In genomic region chr2:168003431-168003830, GRCm38 (mm10) we compare ENCODE assay signal across 8 mouse cellular contexts. TPM values are rescaled to one million over a fixed set of nuclear protein-coding genes. Genes with fewer than 3 reads are reported as not detected.
A peak's percentile ranks its signal among the peaks of the same experiment; 100 is the strongest.
DNase-seq lines count a peak whose midpoint lies in the region; ATAC-seq and TF ChIP-seq lines count a peak whose summit lies in the region.

No protein-coding gene starts in this region.

- no peak for DNase-seq in limb, embryonic 10.5 days (ENCODE audit: low spot score)
- DNase-seq in MN1 (ENCODE audit: low spot score), result peak; percentile 83
- no peak for DNase-seq in liver, embryonic 14.5 days (ENCODE audit: low read depth in 3 of 3, low spot score in 3 of 3)
- DNase-seq in thymus, postnatal 36 days, result no peak
- DNase-seq in spleen, postnatal 36 days (ENCODE audit: low spot score in 2 of 2), result no peak
- no peak for DNase-seq in left cerebral cortex, postnatal 25 days (ENCODE audit: low spot score in 2 of 2)

- no peaks in the 10 kb centered on the region for H3K27me3 ChIP-seq in limb, embryonic 12.5 days
- no peaks in the 10 kb centered on the region for H3K27me3 ChIP-seq in limb, embryonic 10.5 days (ENCODE audit: low read depth, poor library complexity, severe bottlenecking)
- no peaks in the 10 kb centered on the region for H3K27me3 ChIP-seq in intestine, embryonic 16.5 days (replicated peaks; ENCODE audit: control insufficient read depth, insufficient read depth, low read length)
- H3K27me3 ChIP-seq in liver, embryonic 14.5 days (ENCODE audit: control insufficient read depth, insufficient read depth, low read length), result no peaks in the 10 kb centered on the region

- no peaks in the 10 kb centered on the region for H3K36me3 ChIP-seq in limb, embryonic 12.5 days
- H3K36me3 ChIP-seq in limb, embryonic 10.5 days, result no peaks in the 10 kb centered on the region
- no peaks in the 10 kb centered on the region; the same call in 1 of the 2 replicates for H3K36me3 ChIP-seq in intestine, embryonic 16.5 days (ENCODE audit: control insufficient read depth, insufficient read depth, low read length)
- no peaks in the 10 kb centered on the region for H3K36me3 ChIP-seq in liver, embryonic 14.5 days (replicated peaks; ENCODE audit: control insufficient read depth, insufficient read depth, low read depth)

- ATAC-seq in limb, embryonic 12.5 days (ENCODE audit: insufficient number of reproducible peaks, insufficient read depth, low FRiP score, low TSS enrichment, low read depth), result 0 out of 2 replicates have a peak, but pooled peaks have one; percentile 27
- ATAC-seq in intestine, embryonic 16.5 days, result peak; percentile 8; the same call in 1 of the 2 replicates
- 0 out of 2 replicates have a peak, but pooled peaks have one; percentile 5 for ATAC-seq in liver, embryonic 14.5 days (ENCODE audit: insufficient read depth)

- no peak overlapping the region for H3K9ac ChIP-seq in limb, embryonic 12.5 days (replicated peaks)
- H3K9ac ChIP-seq in intestine, embryonic 16.5 days (ENCODE audit: low read depth, low read length), result peak overlapping the region; percentile 41; the same call in 1 of the 2 replicates
- H3K9ac ChIP-seq in liver, embryonic 14.5 days (replicated peaks), result no peak overlapping the region

- no peak overlapping the region for H3K4me3 ChIP-seq in limb, embryonic 12.5 days (replicated peaks)
- H3K4me3 ChIP-seq in limb, embryonic 10.5 days, result no peak overlapping the region
- no peak overlapping the region for H3K4me3 ChIP-seq in intestine, embryonic 16.5 days (ENCODE audit: low read length)
- H3K4me3 ChIP-seq in liver, embryonic 14.5 days (ENCODE audit: insufficient read depth in 1 of 2, low read depth in 2 of 2, low read length in 2 of 2), result no peak overlapping the region

- H3K9me3 ChIP-seq in limb, embryonic 12.5 days, result peaks cover 9% of the 10 kb centered on the region; the same call in 1 of the 2 replicates
- no peaks in the 10 kb centered on the region for H3K9me3 ChIP-seq in limb, embryonic 10.5 days (replicated peaks)
- H3K9me3 ChIP-seq in intestine, embryonic 16.5 days (ENCODE audit: control insufficient read depth, low read length), result peaks cover 5% of the 10 kb centered on the region
- no peaks in the 10 kb centered on the region for H3K9me3 ChIP-seq in liver, embryonic 14.5 days (ENCODE audit: control insufficient read depth, low read length)

- no peak overlapping the region for H3K4me2 ChIP-seq in limb, embryonic 12.5 days
- no peak overlapping the region for H3K4me2 ChIP-seq in intestine, embryonic 16.5 days (ENCODE audit: low read depth, low read length)
- H3K4me2 ChIP-seq in liver, embryonic 14.5 days (ENCODE audit: low read depth), result no peak overlapping the region

- no peak for TF ChIP-seq CTCF in liver, embryonic 14.5 days (IDR thresholded peaks at IDR 0.05; ENCODE audit: low read depth)

- H3K27ac ChIP-seq in limb, embryonic 12.5 days, result peak overlapping the region; percentile 8; the same call in 1 of the 2 replicates
- no peak overlapping the region for H3K27ac ChIP-seq in limb, embryonic 10.5 days
- no peak overlapping the region for H3K27ac ChIP-seq in intestine, embryonic 16.5 days (ENCODE audit: low read length)
- no peak overlapping the region for H3K27ac ChIP-seq in liver, embryonic 14.5 days

- 42% methylated on average over 12 of the region's 12 CpGs for WGBS in limb, embryonic 12.5 days
- 73% methylated on average over 12 of the region's 12 CpGs for WGBS in limb, embryonic 10.5 days
- WGBS in intestine, embryonic 16.5 days, result 50% methylated on average over 12 of the region's 12 CpGs
- 64% methylated on average over 12 of the region's 12 CpGs for WGBS in liver, embryonic 14.5 days (ENCODE audit: insufficient replicate concordance)

- intact Hi-C loops in left cerebral cortex, postnatal 25 days (cut with DNase I), result no loop called here

- no peak for TF ChIP-seq EP300 in liver, embryonic 14.5 days (IDR thresholded peaks at IDR 0.05; ENCODE audit: low read depth)

- peaks cover 23% of the 10 kb centered on the region for H3K4me1 ChIP-seq in limb, embryonic 12.5 days (replicated peaks)
- peaks cover 50% of the 10 kb centered on the region for H3K4me1 ChIP-seq in limb, embryonic 10.5 days
- peaks cover 27% of the 10 kb centered on the region for H3K4me1 ChIP-seq in intestine, embryonic 16.5 days (ENCODE audit: control insufficient read depth, insufficient read depth, low read length)
- H3K4me1 ChIP-seq in liver, embryonic 14.5 days (replicated peaks; ENCODE audit: control insufficient read depth in 2 of 2, insufficient read depth in 2 of 2, low read length in 1 of 2), result peaks cover 0 to 3% of the 10 kb centered on the region in 2 experiments; a peak in 2 of 4 replicates

RNA-seq across cellular contexts. Expression of gene Ripor3, which starts 7.0 kb away (rescaled TPM):
- 0.73 and 0.98 TPM in 2 replicates for polyA plus RNA-seq in limb, embryonic 12.5 days (2016; fragmentation: Nextera tagmentation; extraction: Ambion mirVana)
- 0.44 and 0.49 TPM in 2 replicates for polyA plus RNA-seq in limb, embryonic 10.5 days (2016; fragmentation: Nextera tagmentation; extraction: Ambion mirVana)
- polyA plus RNA-seq in intestine, embryonic 16.5 days (2015; fragmentation: Nextera tagmentation; extraction: Ambion mirVana), result 2.7 and 3.1 TPM in 2 replicates
- 2.3 and 2.6 TPM in 2 replicates for polyA plus RNA-seq in liver, embryonic 14.5 days (2012; rRNA removed)
- polyA plus RNA-seq in liver, embryonic 14.5 days (2014; fragmentation: Nextera tagmentation; extraction: Ambion mirVana), result 0.88 and 1.1 TPM in 2 replicates
- total RNA-seq in left cerebral cortex, postnatal 25 days (2021), result under 1 TPM; 0.44 to 0.48 TPM
